Mouse (Mus musculus) thymus, adult 2 months (tissue): Measurements from ENCODE around the gene Rnf123.

Source experiments
- CTCF ChIP-seq: fragments of 200-500 bp; IDR thresholded peaks from 2 replicates; pipeline ENCODE4 v1.5.1; 2012; ENCODE audit warnings: mild to moderate bottlenecking, control low read depth, low read length, moderate library complexity, borderline replicate concordance; ENCODE audit not compliant: control insufficient read depth, poor library complexity, insufficient read depth; ENCODE audit errors: extremely low read depth
- POLR2A ChIP-seq: fragments of 200-500 bp; IDR thresholded peaks from 2 replicates; pipeline ENCODE4 v1.6.1; 2012; ENCODE audit warnings: mild to moderate bottlenecking, low read length, control low read depth, moderate library complexity; ENCODE audit not compliant: control insufficient read depth, poor library complexity, insufficient read depth; ENCODE audit errors: extremely low read depth

DNA sequence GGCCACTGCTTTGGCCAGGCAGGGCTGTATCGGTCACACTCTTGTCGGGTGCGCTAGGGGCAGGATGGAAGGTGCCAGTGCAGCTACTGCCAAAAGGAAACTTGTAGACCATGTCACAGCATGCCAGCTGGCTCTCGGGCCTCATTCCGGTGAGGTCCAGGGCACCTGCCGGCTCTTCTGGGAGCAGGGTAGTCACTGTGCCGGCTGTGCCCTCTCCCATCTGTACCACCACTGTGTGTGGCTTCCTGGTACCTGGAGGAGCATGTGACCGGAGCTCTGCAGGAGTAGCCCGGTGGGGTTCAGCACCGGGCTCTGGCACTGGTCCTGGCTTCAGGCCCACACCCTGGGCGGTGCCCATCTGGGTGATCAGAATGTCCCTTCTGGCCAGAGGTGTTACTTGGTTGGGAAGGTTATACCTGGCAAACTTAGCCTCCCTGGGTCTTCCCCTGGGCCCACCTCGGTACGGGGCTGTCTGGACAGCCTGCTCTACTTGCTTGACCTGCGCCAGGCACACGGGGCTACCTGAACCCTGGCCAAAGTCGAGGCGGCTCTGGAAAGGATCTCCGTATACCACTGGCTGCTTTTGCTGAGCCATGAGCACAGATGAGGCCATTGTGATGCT is 29.7 kb upstream of the Rnf123 start:
- no peak for TF ChIP-seq CTCF
- TF ChIP-seq POLR2A: no peak
